Mouse (Mus musculus): ENCODE measurements around the gene Wdr18. TPM values are rescaled to one million over a fixed set of nuclear protein-coding genes. Genes with fewer than 3 reads are reported as not detected.

Wdr18 gene
- polyA plus RNA-seq, 1 experiment from 2014 or later = 87.5 TPM

GRCm38 (mm10) chr10:80017771-80018170 is 57.8 kb downstream of the Wdr18 start:
- no peak overlapping the region for H3K9ac ChIP-seq
- no peaks in the 10 kb centered on the region for H3K4me1 ChIP-seq
- no peak overlapping the region for H3K27ac ChIP-seq
- no peak overlapping the region for H3K4me3 ChIP-seq
- H3K4me2 ChIP-seq = no peak overlapping the region
- ATAC-seq (replicated peaks) = no peak
- H3K9me3 ChIP-seq = no peaks in the 10 kb centered on the region
- H3K36me3 ChIP-seq (replicated peaks) = no peaks in the 10 kb centered on the region
- peaks cover 53% of the 10 kb centered on the region for H3K27me3 ChIP-seq (replicated peaks)
- 83% methylated on average over 14 of the region's 14 CpGs for WGBS

- Histone ChIP-seq H3K9ac (no peak overlapping the region), H3K36me3 (replicated peaks) (no peaks in the 10 kb centered on the region), H3K27me3 (replicated peaks) (peaks cover 42% of the 10 kb centered on the region), H3K9me3 (no peaks in the 10 kb centered on the region), H3K4me1 (no peaks in the 10 kb centered on the region), H3K4me2 (no peak overlapping the region), H3K27ac (no peak overlapping the region), H3K4me3 (no peak overlapping the region)
- 13% methylated on average over 13 of the region's 15 CpGs for WGBS
- no peak for ATAC-seq (replicated peaks)
Measured at GRCm38 (mm10) chr10:80018739-80019297, 58.9 kb downstream of the Wdr18 start.

GRCm38 (mm10) chr10:80019471-80020131 is 59.6 kb downstream of the Wdr18 start:
- ATAC-seq (replicated peaks) = no peak
- H3K4me1 ChIP-seq = no peaks in the 10 kb centered on the region
- 6% methylated on average over 20 of the region's 20 CpGs for WGBS
- H3K9ac ChIP-seq = no peak overlapping the region
- no peak overlapping the region for H3K4me2 ChIP-seq
- H3K9me3 ChIP-seq = no peaks in the 10 kb centered on the region
- H3K27ac ChIP-seq = no peak overlapping the region
- peaks cover 34% of the 10 kb centered on the region for H3K27me3 ChIP-seq (replicated peaks)
- H3K4me3 ChIP-seq = no peak overlapping the region
- no peaks in the 10 kb centered on the region for H3K36me3 ChIP-seq (replicated peaks)

Other genes starting within 250 kb of the Wdr18 start
- 1.3 and 1.7 TPM in 2 replicates for gene Hcn2, start 243.5 kb upstream of the Wdr18 start, polyA plus RNA-seq (2015; fragmentation: Nextera tagmentation; extraction: Ambion mirVana)
- gene Polrmt, start 213.6 kb upstream of the Wdr18 start, polyA plus RNA-seq (2015; fragmentation: Nextera tagmentation; extraction: Ambion mirVana) = 48.3 and 50.6 TPM in 2 replicates
- 1.4 and 1.6 TPM in 2 replicates for gene Fgf22, start 205.1 kb upstream of the Wdr18 start, polyA plus RNA-seq (2015; fragmentation: Nextera tagmentation; extraction: Ambion mirVana)
- 109 and 117 TPM in 2 replicates for gene Rnf126, start 193.2 kb upstream of the Wdr18 start, polyA plus RNA-seq (2015; fragmentation: Nextera tagmentation; extraction: Ambion mirVana)
- gene Fstl3, start 182.9 kb upstream of the Wdr18 start, polyA plus RNA-seq (2015; fragmentation: Nextera tagmentation; extraction: Ambion mirVana) = 1.9 and 2.0 TPM in 2 replicates
- 0.17 TPM in 1 of 2 replicates, not detected in the other for gene Prss57, start 169.2 kb upstream of the Wdr18 start, polyA plus RNA-seq (2015; fragmentation: Nextera tagmentation; extraction: Ambion mirVana)
- gene Palm, start 166.6 kb upstream of the Wdr18 start, polyA plus RNA-seq (2015; fragmentation: Nextera tagmentation; extraction: Ambion mirVana) = 337 and 348 TPM in 2 replicates
- gene Misp, start 139.2 kb upstream of the Wdr18 start, polyA plus RNA-seq (2015; fragmentation: Nextera tagmentation; extraction: Ambion mirVana) = 0.23 and 0.85 TPM in 2 replicates
- gene Ptbp1, start 105.7 kb upstream of the Wdr18 start, polyA plus RNA-seq (2015; fragmentation: Nextera tagmentation; extraction: Ambion mirVana) = 72.7 and 79.4 TPM in 2 replicates
- gene Prtn3, start 85.7 kb upstream of the Wdr18 start, polyA plus RNA-seq (2015; fragmentation: Nextera tagmentation; extraction: Ambion mirVana) = 12.2 and 13.3 TPM in 2 replicates
- 496 and 503 TPM in 2 replicates for gene Plppr3, start 85.5 kb upstream of the Wdr18 start, polyA plus RNA-seq (2015; fragmentation: Nextera tagmentation; extraction: Ambion mirVana)
- gene Elane, start 73.9 kb upstream of the Wdr18 start, polyA plus RNA-seq (2015; fragmentation: Nextera tagmentation; extraction: Ambion mirVana) = 1.2 TPM in 1 of 2 replicates, not detected in the other
- not detected in 2 replicates for gene Cfd, start 69.3 kb upstream of the Wdr18 start, polyA plus RNA-seq (2015; fragmentation: Nextera tagmentation; extraction: Ambion mirVana)
- 64.5 and 66.5 TPM in 2 replicates for gene Med16, start 51.2 kb upstream of the Wdr18 start, polyA plus RNA-seq (2015; fragmentation: Nextera tagmentation; extraction: Ambion mirVana)
- not detected in 2 replicates for gene Gm26602, start 49.3 kb upstream of the Wdr18 start, polyA plus RNA-seq (2015; fragmentation: Nextera tagmentation; extraction: Ambion mirVana)
- gene Kiss1r, start 43.2 kb upstream of the Wdr18 start, polyA plus RNA-seq (2015; fragmentation: Nextera tagmentation; extraction: Ambion mirVana) = 3.1 and 3.3 TPM in 2 replicates
- 292 and 296 TPM in 2 replicates for gene R3hdm4, start 38.9 kb upstream of the Wdr18 start, polyA plus RNA-seq (2015; fragmentation: Nextera tagmentation; extraction: Ambion mirVana)
- gene Arid3a, start 33.1 kb upstream of the Wdr18 start, polyA plus RNA-seq (2015; fragmentation: Nextera tagmentation; extraction: Ambion mirVana) = 2.9 and 4.7 TPM in 2 replicates
- 0.34 and 0.66 TPM in 2 replicates for gene Grin3b, start 10.6 kb downstream of the Wdr18 start, polyA plus RNA-seq (2015; fragmentation: Nextera tagmentation; extraction: Ambion mirVana)
- gene Tmem259, start 24.2 kb downstream of the Wdr18 start, polyA plus RNA-seq (2015; fragmentation: Nextera tagmentation; extraction: Ambion mirVana) = 24.3 and 28.3 TPM in 2 replicates
- 28.6 and 34.4 TPM in 2 replicates for gene Cnn2, start 28.4 kb downstream of the Wdr18 start, polyA plus RNA-seq (2015; fragmentation: Nextera tagmentation; extraction: Ambion mirVana)
- 4.4 and 4.8 TPM in 2 replicates for gene Abca7, start 36.3 kb downstream of the Wdr18 start, polyA plus RNA-seq (2015; fragmentation: Nextera tagmentation; extraction: Ambion mirVana)
- 1.9 and 2.2 TPM in 2 replicates for gene Arhgap45, start 56.5 kb downstream of the Wdr18 start, polyA plus RNA-seq (2015; fragmentation: Nextera tagmentation; extraction: Ambion mirVana)
- 132 and 148 TPM in 2 replicates for gene Polr2e, start 79.6 kb downstream of the Wdr18 start, polyA plus RNA-seq (2015; fragmentation: Nextera tagmentation; extraction: Ambion mirVana)
- 522 and 546 TPM in 2 replicates for gene Gpx4, start 87.0 kb downstream of the Wdr18 start, polyA plus RNA-seq (2015; fragmentation: Nextera tagmentation; extraction: Ambion mirVana)
- 13.8 and 16.8 TPM in 2 replicates for gene Sbno2, start 145.4 kb downstream of the Wdr18 start, polyA plus RNA-seq (2015; fragmentation: Nextera tagmentation; extraction: Ambion mirVana)
- 19.6 and 20.5 TPM in 2 replicates for gene Stk11, start 155.7 kb downstream of the Wdr18 start, polyA plus RNA-seq (2015; fragmentation: Nextera tagmentation; extraction: Ambion mirVana)
- 444 and 468 TPM in 2 replicates for gene Atp5d, start 178.5 kb downstream of the Wdr18 start, polyA plus RNA-seq (2015; fragmentation: Nextera tagmentation; extraction: Ambion mirVana)
- 65.7 and 66.9 TPM in 2 replicates for gene Cbarp, start 180.7 kb downstream of the Wdr18 start, polyA plus RNA-seq (2015; fragmentation: Nextera tagmentation; extraction: Ambion mirVana)
- 29.5 and 29.9 TPM in 2 replicates for gene Midn, start 188.1 kb downstream of the Wdr18 start, polyA plus RNA-seq (2015; fragmentation: Nextera tagmentation; extraction: Ambion mirVana)
- 364 and 392 TPM in 2 replicates for gene Cirbp, start 205.8 kb downstream of the Wdr18 start, polyA plus RNA-seq (2015; fragmentation: Nextera tagmentation; extraction: Ambion mirVana)
- 13.3 and 14.7 TPM in 2 replicates for gene 1600002K03Rik, start 212.8 kb downstream of the Wdr18 start, polyA plus RNA-seq (2015; fragmentation: Nextera tagmentation; extraction: Ambion mirVana)
- 53.4 and 54.6 TPM in 2 replicates for gene Efna2, start 219.3 kb downstream of the Wdr18 start, polyA plus RNA-seq (2015; fragmentation: Nextera tagmentation; extraction: Ambion mirVana)

Data from midbrain, embryonic 15.5 days (tissue).